Mouse (Mus musculus): ENCODE measurements at regions not wholly inside any gene's neighbourhood (a gene's known extent, or its start where the extent isn't known, plus 50 kb on each side); places are given as distances from the start of the nearest gene placed in this dataset.

GRCm38 (mm10) chr9:115361191-115361590, 51.0 kb upstream of the Stt3b start:
- ATAC-seq, result no peak
- no peak overlapping the region for H3K9ac ChIP-seq
- WGBS (ENCODE audit: insufficient replicate concordance), result 29% methylated on average over 5 of the region's 5 CpGs

DNA sequence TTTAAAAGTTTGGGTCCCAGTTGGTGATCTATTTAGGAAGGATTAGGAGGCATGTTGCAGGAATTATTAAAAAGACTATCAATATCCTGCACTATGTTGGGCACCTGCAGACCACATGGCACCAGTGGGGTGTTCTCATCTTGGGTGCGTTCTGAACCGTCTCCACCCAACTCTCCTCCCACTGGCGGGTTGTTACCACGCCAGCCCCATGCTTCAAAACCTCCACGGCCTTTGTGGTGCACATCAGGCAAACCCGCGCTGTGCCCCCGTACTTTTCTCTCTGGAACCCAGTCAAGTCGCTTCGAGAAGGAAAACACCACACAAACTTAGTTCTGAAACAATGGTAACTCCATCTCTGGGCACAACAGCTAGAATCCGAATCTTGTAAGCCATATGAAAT, 51.7 kb upstream of the Stt3b start:
- Histone ChIP-seq H3K27ac (no peak overlapping the region), H3K4me1 (peaks cover 2% of the 10 kb centered on the region), H3K27me3 (replicated peaks) (no peaks in the 10 kb centered on the region), H3K9ac (no peak overlapping the region), H3K9me3 (replicated peaks) (peaks cover 7% of the 10 kb centered on the region), H3K36me3 (no peaks in the 10 kb centered on the region), H3K4me3 (no peak overlapping the region), H3K4me2 (no peak overlapping the region)
- WGBS (ENCODE audit: insufficient replicate concordance), result 73% methylated on average over 11 of the region's 11 CpGs
- ATAC-seq, result no peak

More at GRCm38 (mm10) chr9:115361191-115361590, 51.0 kb upstream of the Stt3b start:
- Histone ChIP-seq H3K4me2 (no peak overlapping the region), H3K4me1 (peaks cover 9% of the 10 kb centered on the region), H3K9me3 (replicated peaks) (peaks cover 7% of the 10 kb centered on the region), H3K27me3 (replicated peaks) (no peaks in the 10 kb centered on the region), H3K4me3 (no peak overlapping the region), H3K36me3 (no peaks in the 10 kb centered on the region), H3K27ac (no peak overlapping the region)

DNA sequence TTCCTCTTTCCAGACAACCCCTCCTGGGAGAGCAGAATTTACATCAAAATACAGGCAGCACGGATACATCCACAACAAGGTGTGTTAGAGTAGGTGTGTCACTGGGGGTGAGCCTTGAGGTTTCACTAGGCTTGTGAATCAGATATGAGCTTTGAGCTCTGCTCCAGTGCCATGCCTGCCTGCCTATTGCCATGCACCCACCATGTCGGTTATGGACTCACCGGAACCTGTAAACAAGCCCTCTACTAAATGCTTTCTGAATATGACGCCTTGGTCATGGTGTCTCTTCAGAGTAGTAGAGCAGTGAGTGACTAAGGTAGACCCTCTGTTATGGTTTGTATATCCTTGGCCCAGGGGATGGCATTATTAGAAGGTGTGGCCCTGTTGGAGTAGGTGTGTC, 52.3 kb upstream of the Stt3b start:
- no peak overlapping the region for H3K9ac ChIP-seq
- no peaks in the 10 kb centered on the region for H3K36me3 ChIP-seq
- no peak overlapping the region for H3K27ac ChIP-seq
- ATAC-seq, result no peak
- WGBS (ENCODE audit: insufficient replicate concordance), result 77% methylated on average over 4 of the region's 4 CpGs
- no peaks in the 10 kb centered on the region for H3K27me3 ChIP-seq (replicated peaks)
- 0 out of 2 replicates have a peak, but pooled peaks cover 5% of the 10 kb centered on the region for H3K4me1 ChIP-seq
- H3K9me3 ChIP-seq (replicated peaks), result peaks cover 7% of the 10 kb centered on the region
- H3K4me3 ChIP-seq, result no peak overlapping the region
- H3K4me2 ChIP-seq, result no peak overlapping the region

DNA sequence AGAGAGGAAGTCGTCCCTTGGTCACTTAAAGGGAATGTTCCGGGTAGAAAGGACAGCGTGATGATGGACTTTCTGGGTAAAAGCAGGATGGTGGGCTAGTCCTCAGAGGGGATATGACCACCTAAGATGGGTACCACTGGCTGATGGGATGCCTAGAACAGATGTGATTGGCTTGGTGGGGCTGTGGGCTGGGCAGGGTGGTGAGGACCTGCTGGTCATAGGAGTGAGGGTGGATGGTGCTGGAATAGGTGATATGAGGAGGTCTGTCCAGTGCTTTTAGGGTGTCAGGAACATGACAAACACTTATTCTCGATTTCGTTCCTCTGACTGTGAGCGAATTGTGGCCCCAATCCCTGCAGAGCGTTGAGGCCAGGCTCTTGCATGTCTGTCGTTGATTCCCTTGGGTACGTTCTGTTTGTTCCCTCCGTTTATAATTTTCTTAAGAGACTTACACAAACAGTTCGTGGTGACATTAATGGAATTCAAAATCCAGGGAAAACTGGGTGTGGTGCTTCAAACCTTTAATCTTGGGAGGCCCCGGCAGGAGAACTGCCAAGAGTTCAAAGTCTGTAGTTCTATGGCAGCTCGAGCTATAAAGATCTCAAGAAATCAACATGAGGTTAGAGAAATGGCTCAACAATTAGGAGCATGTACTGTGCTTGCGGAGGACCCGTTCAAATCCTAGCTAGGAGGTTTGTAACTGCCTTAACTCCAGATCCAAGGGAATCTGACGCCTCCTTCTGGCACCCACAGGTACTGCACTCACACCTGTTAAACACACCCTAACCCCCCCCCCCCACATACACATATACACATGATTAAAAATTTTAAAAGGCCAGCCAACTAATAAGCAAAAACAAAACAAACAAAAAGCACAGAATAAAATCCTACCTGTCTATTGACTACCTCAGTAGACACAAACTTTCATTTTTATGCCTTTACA, 55.0 kb upstream of the Stt3b start:
- no peak for ATAC-seq
- Histone ChIP-seq H3K4me3 (no peak overlapping the region), H3K9me3 (replicated peaks) (peaks cover 7% of the 10 kb centered on the region), H3K27me3 (replicated peaks) (no peaks in the 10 kb centered on the region), H3K27ac (no peak overlapping the region), H3K36me3 (no peaks in the 10 kb centered on the region), H3K4me2 (no peak overlapping the region), H3K9ac (no peak overlapping the region), H3K4me1 (peaks cover 12% of the 10 kb centered on the region)
- 79% methylated on average over 16 of the region's 16 CpGs for WGBS (ENCODE audit: insufficient replicate concordance)

- Histone ChIP-seq H3K27ac (no peak overlapping the region), H3K4me1 (peaks cover 12% of the 10 kb centered on the region), H3K9me3 (replicated peaks) (peaks cover 7% of the 10 kb centered on the region), H3K36me3 (no peaks in the 10 kb centered on the region), H3K27me3 (replicated peaks) (no peaks in the 10 kb centered on the region), H3K9ac (no peak overlapping the region), H3K4me3 (no peak overlapping the region), H3K4me2 (peak overlapping the region; percentile 20; the same call in 1 of the 2 replicates)
- peak; percentile 79 for ATAC-seq
- 15% methylated on average over 3 of the region's 3 CpGs for WGBS (ENCODE audit: insufficient replicate concordance)
Observed at GRCm38 (mm10) chr9:115367808-115368207, 57.6 kb upstream of the Stt3b start.

DNA sequence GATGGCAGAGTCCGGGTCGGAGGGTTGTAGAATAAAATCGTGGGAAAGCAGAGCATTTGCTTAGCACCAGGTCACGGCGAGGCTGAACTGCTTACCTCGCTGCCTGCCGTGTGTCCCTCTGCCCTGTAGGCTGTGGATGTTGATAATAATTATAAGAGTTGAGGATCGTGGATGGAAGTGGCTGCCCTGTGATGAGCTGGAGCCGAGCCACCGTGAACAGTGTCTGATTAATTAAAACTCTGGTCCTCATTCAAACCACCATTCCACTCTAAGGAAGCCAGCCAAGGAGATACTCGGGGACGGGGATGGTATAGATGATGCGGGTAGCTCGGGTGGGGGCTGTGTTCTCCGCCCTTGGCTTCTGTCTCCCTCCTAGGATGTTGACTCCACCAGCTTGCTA, 70.1 kb upstream of the Stt3b start:
- H3K4me3 ChIP-seq, result no peak overlapping the region
- H3K9me3 ChIP-seq (replicated peaks), result no peaks in the 10 kb centered on the region
- no peaks in the 10 kb centered on the region for H3K27me3 ChIP-seq (replicated peaks)
- no peak for ATAC-seq
- H3K4me2 ChIP-seq, result no peak overlapping the region
- no peak overlapping the region for H3K9ac ChIP-seq
- WGBS (ENCODE audit: insufficient replicate concordance), result 71% methylated on average over 15 of the region's 15 CpGs
- no peaks in the 10 kb centered on the region for H3K36me3 ChIP-seq
- no peak overlapping the region for H3K27ac ChIP-seq
- no peaks in the 10 kb centered on the region; the same call in 1 of the 2 replicates for H3K4me1 ChIP-seq

GRCm38 (mm10) chr9:115382824-115383475, 72.7 kb upstream of the Stt3b start:
- no peak overlapping the region for H3K27ac ChIP-seq
- WGBS (ENCODE audit: insufficient replicate concordance), result 82% methylated on average over 12 of the region's 12 CpGs

DNA sequence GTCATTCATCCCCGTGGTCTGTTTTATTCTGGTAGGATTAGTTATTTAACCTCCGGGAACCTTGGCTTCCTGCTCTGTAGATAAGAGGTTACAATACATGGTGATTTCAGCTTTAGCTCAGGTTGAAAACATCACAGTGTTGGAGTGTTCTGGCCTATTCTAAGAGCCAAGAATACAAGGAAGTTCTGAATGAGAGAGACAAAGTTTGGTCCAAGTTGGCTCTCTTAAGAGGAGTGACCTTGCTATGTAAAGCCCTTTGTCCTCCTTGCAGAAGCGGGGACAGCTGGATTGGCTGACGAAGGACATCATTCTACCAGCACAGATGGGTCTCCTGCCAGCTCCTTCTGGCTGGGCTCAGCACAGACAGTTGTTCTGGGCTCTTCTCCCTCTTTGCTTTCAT, 73.7 kb upstream of the Stt3b start:
- peaks cover 2% of the 10 kb centered on the region; the same call in 1 of the 2 replicates for H3K4me1 ChIP-seq
- H3K9me3 ChIP-seq (replicated peaks), result no peaks in the 10 kb centered on the region
- H3K27ac ChIP-seq, result no peak overlapping the region
- 48% methylated on average over 4 of the region's 4 CpGs for WGBS (ENCODE audit: insufficient replicate concordance)
- H3K9ac ChIP-seq, result no peak overlapping the region
- peaks cover 6% of the 10 kb centered on the region; the same call in 1 of the 2 replicates for H3K27me3 ChIP-seq (replicated peaks)
- H3K4me3 ChIP-seq, result no peak overlapping the region
- H3K36me3 ChIP-seq, result no peaks in the 10 kb centered on the region
- no peak for ATAC-seq
- no peak overlapping the region for H3K4me2 ChIP-seq

More at GRCm38 (mm10) chr9:115382824-115383475, 72.7 kb upstream of the Stt3b start:
- no peak for ATAC-seq
- Histone ChIP-seq H3K36me3 (no peaks in the 10 kb centered on the region), H3K4me1 (peaks cover 2% of the 10 kb centered on the region; the same call in 1 of the 2 replicates), H3K9ac (no peak overlapping the region), H3K27me3 (replicated peaks) (peaks cover 6% of the 10 kb centered on the region; the same call in 1 of the 2 replicates), H3K4me3 (no peak overlapping the region), H3K4me2 (no peak overlapping the region), H3K9me3 (replicated peaks) (no peaks in the 10 kb centered on the region)

DNA sequence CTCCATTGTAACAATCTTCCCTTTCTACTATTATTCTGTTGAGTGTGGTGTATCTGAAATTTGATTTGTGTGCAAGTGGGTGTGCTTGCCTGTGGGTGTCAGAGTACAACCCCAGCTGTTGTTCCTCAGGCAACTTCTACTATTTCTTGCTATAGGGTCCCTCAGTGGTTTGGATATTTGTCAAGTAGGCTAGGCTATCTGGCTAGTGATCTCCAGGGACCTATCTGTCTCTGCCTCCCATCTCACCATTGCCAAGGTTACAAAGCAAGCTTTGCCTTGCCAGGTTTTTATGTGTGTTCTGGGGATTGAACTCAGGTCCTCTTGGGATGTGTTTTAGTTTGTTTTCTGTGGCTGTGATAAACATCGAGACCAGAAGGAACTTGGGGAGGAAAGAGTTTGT, 74.1 kb upstream of the Stt3b start:
- Histone ChIP-seq H3K9ac (no peak overlapping the region), H3K9me3 (replicated peaks) (no peaks in the 10 kb centered on the region), H3K4me3 (no peak overlapping the region), H3K36me3 (no peaks in the 10 kb centered on the region), H3K27ac (no peak overlapping the region), H3K27me3 (replicated peaks) (peaks cover 6% of the 10 kb centered on the region; the same call in 1 of the 2 replicates), H3K4me2 (no peak overlapping the region), H3K4me1 (peaks cover 2% of the 10 kb centered on the region; the same call in 1 of the 2 replicates)
- no peak for ATAC-seq
- 73% methylated on average over 1 of the region's 1 CpGs for WGBS (ENCODE audit: insufficient replicate concordance)

- no peaks in the 10 kb centered on the region for H3K9me3 ChIP-seq (replicated peaks)
- peak overlapping the region; percentile 8; the same call in 1 of the 2 replicates for H3K4me2 ChIP-seq
- peaks cover 19% of the 10 kb centered on the region for H3K4me1 ChIP-seq
- H3K36me3 ChIP-seq, result no peaks in the 10 kb centered on the region
- peaks cover 6% of the 10 kb centered on the region; the same call in 1 of the 2 replicates for H3K27me3 ChIP-seq (replicated peaks)
- H3K9ac ChIP-seq, result no peak overlapping the region
- no peak overlapping the region for H3K4me3 ChIP-seq
- no peak overlapping the region; the same call in 1 of the 2 replicates for H3K27ac ChIP-seq
- WGBS (ENCODE audit: insufficient replicate concordance), result 49% methylated on average over 26 of the region's 26 CpGs
- no peak for ATAC-seq
Observed at GRCm38 (mm10) chr9:115387471-115388360, 77.5 kb upstream of the Stt3b start.

- Histone ChIP-seq H3K27ac (no peak overlapping the region), H3K4me2 (no peak overlapping the region), H3K4me1 (peaks cover 19% of the 10 kb centered on the region), H3K27me3 (replicated peaks) (peaks cover 6% of the 10 kb centered on the region; the same call in 1 of the 2 replicates), H3K4me3 (no peak overlapping the region), H3K36me3 (no peaks in the 10 kb centered on the region), H3K9me3 (replicated peaks) (no peaks in the 10 kb centered on the region), H3K9ac (no peak overlapping the region)
- WGBS (ENCODE audit: insufficient replicate concordance), result 84% methylated on average over 11 of the region's 11 CpGs
- ATAC-seq, result no peak
Observed at GRCm38 (mm10) chr9:115388361-115388759, 78.1 kb upstream of the Stt3b start.

Measured in liver, embryonic 12.5 days (tissue).